Mouse (Mus musculus) heart, postnatal 0 days (tissue): ENCODE results near the gene Has1. TPM values are rescaled to one million over a fixed set of nuclear protein-coding genes. Genes with fewer than 3 reads are reported as not detected.
"Not testable (repeated sequence)": the region's sequence is repeated elsewhere in the genome, so short reads cannot be mapped to it uniquely, and the experiment has no call there.

ENCODE experiments used
- ATAC-seq: fragments of 200-750 bp; cut with Nextera tagmentation; 2 replicates; pipeline ENCODE4 v1.8.0; 2017; ENCODE audit warnings: low read depth, moderate number of reproducible peaks, moderate library complexity; ENCODE audit not compliant: insufficient read depth
- DNase-seq: peaks from one replicate; pipeline ENCODE4 v3.0.0-alpha.2; 2016; ENCODE audit warnings: low spot score
- H3K27ac ChIP-seq: fragments of 300-500 bp; sonication (generic); 2 replicates; pipeline ENCODE4 v1.5.1; 2014; ENCODE audit warnings: low read depth, mild to moderate bottlenecking
- H3K27me3 ChIP-seq: fragments of 300-500 bp; sonication (generic); 2 replicates; pipeline ENCODE4 v1.6.1; 2014; ENCODE audit warnings: low read length, mixed read lengths; ENCODE audit not compliant: control insufficient read depth, insufficient read depth
- H3K36me3 ChIP-seq: fragments of 300-500 bp; sonication (generic); replicated peaks from 2 replicates; pipeline ENCODE4 v1.6.1; 2014; ENCODE audit warnings: low read length, mixed read lengths; ENCODE audit not compliant: control insufficient read depth, insufficient read depth
- H3K4me1 ChIP-seq: fragments of 300-500 bp; sonication (generic); 2 replicates; pipeline ENCODE4 v1.6.1; 2014; ENCODE audit warnings: antibody characterized with exemption; ENCODE audit not compliant: control insufficient read depth, insufficient read depth
- H3K4me2 ChIP-seq: fragments of 300-500 bp; sonication (generic); 2 replicates; pipeline ENCODE4 v1.6.1; 2014; ENCODE audit warnings: low read depth, mild to moderate bottlenecking, low read length, moderate library complexity
- H3K4me3 ChIP-seq: fragments of 300-500 bp; sonication (generic); 2 replicates; pipeline ENCODE4 v1.5.1; 2014; ENCODE audit warnings: low read depth, low read length
- H3K9ac ChIP-seq: fragments of 300-500 bp; sonication (generic); replicated peaks from 2 replicates; pipeline ENCODE4 v1.6.1; 2014; ENCODE audit warnings: low read depth, low read length, mixed read lengths
- H3K9me3 ChIP-seq: fragments of 300-500 bp; sonication (generic); replicated peaks from 2 replicates; pipeline ENCODE4 v1.6.1; 2016; ENCODE audit warnings: low read length; ENCODE audit not compliant: control insufficient read depth
- CTCF ChIP-seq: IDR thresholded peaks from 2 replicates; pipeline ENCODE4 v1.5.1; 2016; ENCODE audit warnings: antibody characterized with exemption, control low read depth, low read depth
- EP300 ChIP-seq: IDR thresholded peaks from 2 replicates; pipeline ENCODE4 v1.6.1; 2016; ENCODE audit warnings: antibody characterized with exemption, low read depth
- WGBS: fragments of 180-500 bp; shearing (Covaris S2); extraction: QIAGEN DNeasy Blood & Tissue Kit; methylation state at CpG from one replicate; pipeline ENCODE4 v1.1.7; 2014; 5-methylcytosine and 5-hydroxymethylcytosine counted together
- polyA plus RNA-seq: library from polyadenylated mRNA; unstranded; fragments of >200 nt; fragmentation: Nextera tagmentation; extraction: Ambion mirVana; gene quantifications from 2 replicates; pipeline ENCODE4 v1.2.1, GENCODE M21; 2015
- total RNA-seq: library from RNA; depleted of rRNA; stranded (reverse); fragments of >200 nt; gene quantifications from 2 replicates; pipeline ENCODE4 v1.2.3, GENCODE M21; 2014; ENCODE audit warnings: low replicate concordance

Gene Has1
- total and polyA plus RNA-seq, 2 experiments from 2014 or later, result 1.00 to 4.0 TPM

GRCm38 (mm10) chr17:17849906-17850712 is 4.9 kb downstream of the Has1 start:
- Histone ChIP-seq H3K27ac (no peak overlapping the region), H3K4me3 (no peak overlapping the region), H3K9me3 (no peaks in the 10 kb centered on the region), H3K4me1 (no peaks in the 10 kb centered on the region), H3K36me3 (no peaks in the 10 kb centered on the region), H3K4me2 (no peak overlapping the region), H3K27me3 (0 out of 2 replicates have a peak, but pooled peaks cover 6% of the 10 kb centered on the region), H3K9ac (no peak overlapping the region)
- 25% methylated on average over 55 of the region's 55 CpGs for WGBS
- TF ChIP-seq EP300, result no peak
- TF ChIP-seq CTCF, result no peak
- DNase-seq (no peak), ATAC-seq (no peak)

- H3K4me1 ChIP-seq, result no peaks in the 10 kb centered on the region
- no peaks in the 10 kb centered on the region for H3K9me3 ChIP-seq
- no peak overlapping the region for H3K4me2 ChIP-seq
- WGBS, result 51% methylated on average over 2 of the region's 2 CpGs
- TF ChIP-seq CTCF (no peak), EP300 (no peak)
- H3K4me3 ChIP-seq, result no peak overlapping the region
- no peaks in the 10 kb centered on the region for H3K36me3 ChIP-seq
- DNase-seq (no peak), ATAC-seq (no peak)
- no peak overlapping the region for H3K27ac ChIP-seq
- H3K27me3 ChIP-seq, result 0 out of 2 replicates have a peak, but pooled peaks cover 6% of the 10 kb centered on the region
- H3K9ac ChIP-seq, result no peak overlapping the region
Measured at GRCm38 (mm10) chr17:17848988-17849387, 6.0 kb downstream of the Has1 start.

GRCm38 (mm10) chr17:17845187-17846027 is 9.6 kb downstream of the Has1 start:
- no peak for TF ChIP-seq EP300
- TF ChIP-seq CTCF, result peak; percentile 20; the same call in 1 of the 2 replicates
- Histone ChIP-seq H3K27ac (no peak overlapping the region), H3K9me3 (no peaks in the 10 kb centered on the region), H3K27me3 (0 out of 2 replicates have a peak, but pooled peaks cover 6% of the 10 kb centered on the region), H3K4me3 (no peak overlapping the region), H3K4me2 (no peak overlapping the region), H3K36me3 (peaks cover 4% of the 10 kb centered on the region), H3K4me1 (no peaks in the 10 kb centered on the region), H3K9ac (no peak overlapping the region)
- WGBS, result 69% methylated on average over 10 of the region's 10 CpGs
- ATAC-seq (no peak), DNase-seq (no peak)

GRCm38 (mm10) chr17:17844606-17845005 is 10.4 kb downstream of the Has1 start:
- not testable (repeated sequence) for H3K4me3 ChIP-seq, H3K27ac ChIP-seq, H3K9me3 ChIP-seq, H3K27me3 ChIP-seq, H3K9ac ChIP-seq, H3K36me3 ChIP-seq, DNase-seq, ATAC-seq, H3K4me2 ChIP-seq, H3K4me1 ChIP-seq
- 63% methylated on average over 3 of the region's 3 CpGs for WGBS

DNA sequence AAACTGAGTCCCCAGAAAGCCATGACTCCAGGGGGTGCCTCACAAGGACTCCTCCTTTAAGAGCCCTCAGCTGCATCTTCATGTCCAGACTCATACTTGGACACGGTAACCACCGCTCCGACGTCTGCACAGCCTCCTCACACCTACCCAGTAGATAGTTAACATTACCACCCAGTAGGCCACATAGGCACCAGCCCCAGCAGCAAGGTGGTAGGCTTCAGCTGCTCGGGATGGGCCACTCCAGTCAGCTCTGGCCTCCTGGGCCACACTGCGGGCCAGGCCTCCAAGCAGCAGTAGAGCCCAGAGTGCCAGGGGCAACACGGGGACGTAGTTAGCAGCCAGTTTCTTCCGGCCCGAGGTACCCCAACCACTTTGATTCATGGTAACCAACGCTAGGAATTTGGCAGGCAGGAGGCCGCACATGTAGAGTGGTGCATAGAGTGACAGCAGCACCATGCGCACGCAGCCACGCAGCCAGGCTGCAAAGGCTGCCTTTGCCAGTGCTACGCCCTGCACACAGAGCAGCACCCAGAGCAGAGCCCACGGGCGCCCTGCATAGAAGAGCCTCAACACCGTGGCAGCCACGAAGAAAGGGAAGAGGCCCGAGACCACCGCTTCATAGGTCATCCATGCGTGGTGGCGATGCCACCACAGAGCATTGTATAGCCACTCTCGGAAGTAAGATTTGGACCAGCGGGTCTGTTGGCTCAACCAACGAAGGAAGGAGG is 11.3 kb downstream of the Has1 start:
- no peaks in the 10 kb centered on the region for H3K27me3 ChIP-seq
- H3K9me3 ChIP-seq, result no peaks in the 10 kb centered on the region
- 0 out of 2 replicates have a peak, but pooled peaks cover 4% of the 10 kb centered on the region for H3K4me1 ChIP-seq
- peak; percentile 21; the same call in 1 of the 2 replicates for ATAC-seq
- no peak overlapping the region for H3K9ac ChIP-seq
- no peak overlapping the region for H3K4me2 ChIP-seq
- no peak overlapping the region for H3K4me3 ChIP-seq
- WGBS, result 65% methylated on average over 27 of the region's 27 CpGs
- H3K27ac ChIP-seq, result no peak overlapping the region
- TF ChIP-seq EP300 (no peak), CTCF (no peak)
- H3K36me3 ChIP-seq, result peaks cover 5% of the 10 kb centered on the region
- DNase-seq, result no peak
